Mouse (Mus musculus): Measurements from ENCODE around the gene Uvrag. TPM values are rescaled to one million over a fixed set of nuclear protein-coding genes. Genes with fewer than 3 reads are reported as not detected.

Uvrag gene
- polyA plus RNA-seq, 1 experiment from 2014 or later: 13.1 TPM

DNA sequence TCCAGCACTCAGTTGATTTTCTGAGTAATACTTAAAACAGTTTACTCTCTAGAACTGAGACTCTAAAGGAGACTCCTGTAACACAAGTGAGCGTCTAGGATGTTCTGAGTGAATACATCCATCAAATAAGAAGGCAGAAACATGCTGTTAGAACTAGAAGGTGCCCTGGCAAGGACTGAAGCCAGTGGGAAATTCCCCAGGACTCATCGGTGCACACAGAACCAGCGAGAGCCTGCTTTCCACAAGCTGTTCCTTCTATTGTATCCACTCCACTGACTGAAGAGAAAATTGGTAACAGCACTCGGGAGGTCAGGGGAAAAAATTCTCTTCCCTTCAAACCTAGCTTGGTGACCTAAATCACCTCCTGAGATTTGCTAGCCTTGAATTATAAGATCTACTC is 233.5 kb downstream of the Uvrag start:
- no peak for ATAC-seq (ENCODE audit: low FRiP score)
- H3K36me3 ChIP-seq (ENCODE audit: control insufficient read depth, insufficient read depth, low read length): no peaks in the 10 kb centered on the region
- H3K27me3 ChIP-seq (ENCODE audit: control insufficient read depth, insufficient read depth, low read length): no peaks in the 10 kb centered on the region
- H3K9ac ChIP-seq (ENCODE audit: low read depth, low read length): no peak overlapping the region
- H3K9me3 ChIP-seq (ENCODE audit: control insufficient read depth, low read length): no peaks in the 10 kb centered on the region
- H3K4me2 ChIP-seq (replicated peaks; ENCODE audit: low read depth, low read length): no peak overlapping the region
- H3K4me1 ChIP-seq (replicated peaks; ENCODE audit: control insufficient read depth, insufficient read depth, low read length): no peaks in the 10 kb centered on the region
- no peak for DNase-seq (ENCODE audit: low spot score)
- H3K4me3 ChIP-seq (ENCODE audit: low read depth, low read length): no peak overlapping the region
- WGBS: 88% methylated on average over 4 of the region's 4 CpGs
- no peak overlapping the region for H3K27ac ChIP-seq (ENCODE audit: low read depth, low read length)

DNA sequence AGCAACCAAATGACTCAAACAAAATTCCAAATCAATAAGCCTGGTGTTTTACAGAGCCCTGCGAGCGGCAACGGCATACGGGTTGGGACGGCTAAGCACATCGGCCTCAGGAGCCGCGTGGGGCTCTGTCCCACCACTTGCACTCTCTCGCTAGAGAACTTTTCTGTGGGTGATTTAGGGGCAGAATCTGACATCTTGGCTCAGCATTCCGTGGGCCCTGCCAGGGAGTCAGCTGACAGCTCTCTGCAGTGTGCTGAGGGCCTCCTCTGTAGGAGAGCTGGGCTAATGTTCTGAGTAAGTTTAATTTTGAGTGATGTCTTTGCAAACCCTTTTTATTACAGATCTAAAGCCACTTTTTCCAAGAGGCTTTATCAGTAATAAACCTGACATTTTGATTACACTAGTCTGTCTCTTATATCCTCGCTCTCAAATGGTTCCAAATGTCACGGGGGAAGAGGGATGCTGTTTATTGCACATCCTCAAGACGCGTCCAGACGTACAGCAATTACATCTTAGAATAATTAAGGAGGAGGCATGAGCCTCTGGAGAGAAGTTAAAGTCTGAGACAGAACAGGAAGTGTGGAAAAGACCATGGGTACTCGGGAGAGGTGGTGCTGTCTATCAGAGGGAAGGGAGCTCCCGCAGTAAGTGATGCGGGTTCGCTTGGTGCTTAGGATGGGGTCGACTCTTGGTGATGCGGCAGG is 236.1 kb downstream of the Uvrag start:
- Histone ChIP-seq H3K27ac (ENCODE audit: low read depth, low read length) (no peak overlapping the region), H3K9me3 (ENCODE audit: control insufficient read depth, low read length) (no peaks in the 10 kb centered on the region), H3K4me3 (ENCODE audit: low read depth, low read length) (no peak overlapping the region), H3K4me1 (replicated peaks; ENCODE audit: control insufficient read depth, insufficient read depth, low read length) (no peaks in the 10 kb centered on the region), H3K9ac (ENCODE audit: low read depth, low read length) (no peak overlapping the region), H3K36me3 (ENCODE audit: control insufficient read depth, insufficient read depth, low read length) (no peaks in the 10 kb centered on the region), H3K4me2 (replicated peaks; ENCODE audit: low read depth, low read length) (no peak overlapping the region), H3K27me3 (ENCODE audit: control insufficient read depth, insufficient read depth, low read length) (no peaks in the 10 kb centered on the region)
- WGBS: 83% methylated on average over 21 of the region's 21 CpGs
- DNase-seq (ENCODE audit: low spot score): no peak
- ATAC-seq (ENCODE audit: low FRiP score): no peak

DNA sequence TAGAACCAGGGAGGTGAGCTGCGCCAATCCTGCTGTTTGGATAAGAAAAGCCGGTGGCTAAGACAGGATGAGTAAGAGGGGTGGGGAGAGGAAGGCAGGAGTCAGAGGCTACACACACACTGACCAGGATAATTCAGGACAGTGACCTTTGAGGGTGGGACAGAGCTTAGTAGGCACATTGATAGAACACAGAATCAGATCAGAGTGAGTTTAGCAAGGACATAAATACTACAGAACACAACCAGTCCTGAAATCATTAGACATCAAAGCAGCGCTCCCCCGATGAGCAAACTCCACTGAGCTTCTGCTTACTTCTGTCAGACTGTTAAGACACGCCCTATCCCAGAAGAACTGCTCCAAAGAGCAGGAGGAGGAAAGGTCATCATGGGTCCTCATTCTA is 237.1 kb downstream of the Uvrag start:
- Histone ChIP-seq H3K4me3 (ENCODE audit: low read depth, low read length) (no peak overlapping the region), H3K9ac (ENCODE audit: low read depth, low read length) (no peak overlapping the region), H3K4me1 (replicated peaks; ENCODE audit: control insufficient read depth, insufficient read depth, low read length) (no peaks in the 10 kb centered on the region), H3K36me3 (ENCODE audit: control insufficient read depth, insufficient read depth, low read length) (no peaks in the 10 kb centered on the region), H3K27ac (ENCODE audit: low read depth, low read length) (no peak overlapping the region), H3K4me2 (replicated peaks; ENCODE audit: low read depth, low read length) (no peak overlapping the region), H3K27me3 (ENCODE audit: control insufficient read depth, insufficient read depth, low read length) (no peaks in the 10 kb centered on the region), H3K9me3 (ENCODE audit: control insufficient read depth, low read length) (no peaks in the 10 kb centered on the region)
- WGBS: 55% methylated on average over 5 of the region's 5 CpGs
- DNase-seq (ENCODE audit: low spot score) (no peak), ATAC-seq (ENCODE audit: low FRiP score) (no peak)

DNA sequence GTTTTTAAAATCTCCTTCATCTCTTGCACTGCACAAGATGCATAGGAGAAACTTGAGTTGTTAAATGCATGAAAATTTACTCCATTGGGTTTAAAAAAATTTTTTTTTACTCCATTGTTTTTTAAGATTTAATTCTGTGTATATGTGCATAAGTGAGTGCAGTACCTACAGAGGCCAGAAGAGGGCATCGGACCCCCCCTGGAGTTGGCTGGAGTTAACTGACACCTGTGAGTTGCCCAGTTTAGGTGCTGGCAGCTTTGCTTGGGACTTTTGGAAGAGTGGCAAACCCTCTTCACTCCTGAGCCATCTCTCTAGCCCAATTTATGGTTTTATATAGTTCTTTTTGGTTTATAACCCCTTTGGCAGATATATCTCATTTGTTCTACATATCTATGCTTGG is 239.8 kb downstream of the Uvrag start:
- no peak for ATAC-seq (ENCODE audit: low FRiP score)
- H3K27ac ChIP-seq (ENCODE audit: low read depth, low read length): no peak overlapping the region
- H3K4me2 ChIP-seq (replicated peaks; ENCODE audit: low read depth, low read length): no peak overlapping the region
- H3K4me1 ChIP-seq (replicated peaks; ENCODE audit: control insufficient read depth, insufficient read depth, low read length): no peaks in the 10 kb centered on the region
- H3K36me3 ChIP-seq (ENCODE audit: control insufficient read depth, insufficient read depth, low read length): no peaks in the 10 kb centered on the region
- H3K27me3 ChIP-seq (ENCODE audit: control insufficient read depth, insufficient read depth, low read length): no peaks in the 10 kb centered on the region
- no peak overlapping the region for H3K9ac ChIP-seq (ENCODE audit: low read depth, low read length)
- no peak for DNase-seq (ENCODE audit: low spot score)
- 97% methylated on average over 1 of the region's 1 CpGs for WGBS
- H3K4me3 ChIP-seq (ENCODE audit: low read depth, low read length): no peak overlapping the region
- H3K9me3 ChIP-seq (ENCODE audit: control insufficient read depth, low read length): no peaks in the 10 kb centered on the region

DNA sequence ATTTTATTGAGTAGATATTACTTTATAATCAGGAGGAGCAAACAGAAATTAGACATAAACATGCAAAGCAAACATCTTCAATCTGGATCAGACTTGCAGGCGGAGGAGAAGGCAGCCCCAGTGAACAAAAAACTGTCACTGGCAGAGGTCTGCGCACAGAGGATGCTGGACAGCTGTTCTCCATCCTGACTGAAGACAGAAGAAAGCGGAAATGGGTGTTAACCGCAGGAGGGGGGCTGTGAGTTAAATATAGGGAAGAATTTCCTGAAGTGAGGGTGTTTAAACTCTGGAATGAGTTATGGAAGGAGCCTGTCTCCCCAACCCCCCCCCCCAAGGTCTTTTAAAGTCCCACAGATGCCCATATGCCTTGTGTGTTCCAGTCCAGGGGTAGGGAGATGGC is 241.1 kb downstream of the Uvrag start:
- Histone ChIP-seq H3K4me3 (ENCODE audit: low read depth, low read length) (no peak overlapping the region), H3K4me1 (replicated peaks; ENCODE audit: control insufficient read depth, insufficient read depth, low read length) (no peaks in the 10 kb centered on the region), H3K36me3 (ENCODE audit: control insufficient read depth, insufficient read depth, low read length) (no peaks in the 10 kb centered on the region), H3K27ac (ENCODE audit: low read depth, low read length) (no peak overlapping the region), H3K4me2 (replicated peaks; ENCODE audit: low read depth, low read length) (no peak overlapping the region), H3K9me3 (ENCODE audit: control insufficient read depth, low read length) (no peaks in the 10 kb centered on the region), H3K9ac (ENCODE audit: low read depth, low read length) (no peak overlapping the region), H3K27me3 (ENCODE audit: control insufficient read depth, insufficient read depth, low read length) (no peaks in the 10 kb centered on the region)
- DNase-seq (ENCODE audit: low spot score): no peak
- no peak for ATAC-seq (ENCODE audit: low FRiP score)
- WGBS: 80% methylated on average over 4 of the region's 4 CpGs

DNA sequence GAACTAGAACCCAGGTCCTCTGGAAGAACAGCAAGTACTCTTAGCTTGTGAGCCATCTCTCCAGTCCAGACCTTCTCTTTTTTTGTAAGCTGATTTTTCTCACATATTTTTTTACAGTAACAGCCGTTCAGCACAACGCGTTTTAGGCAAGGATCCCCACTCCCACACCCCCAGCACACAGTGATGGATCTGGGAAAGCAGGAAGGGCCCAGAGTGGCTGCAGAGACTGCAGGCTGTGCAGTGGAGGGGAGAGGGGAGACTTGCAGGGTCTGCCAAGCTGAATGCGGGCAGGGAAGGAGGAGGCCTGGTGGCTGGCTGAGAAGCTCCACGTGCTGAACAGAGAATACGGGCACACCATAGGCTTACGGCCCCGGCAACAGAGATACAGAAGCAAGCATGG is 243.6 kb downstream of the Uvrag start:
- Histone ChIP-seq H3K9ac (ENCODE audit: low read depth, low read length) (no peak overlapping the region), H3K36me3 (ENCODE audit: control insufficient read depth, insufficient read depth, low read length) (no peaks in the 10 kb centered on the region), H3K4me2 (replicated peaks; ENCODE audit: low read depth, low read length) (no peak overlapping the region), H3K4me1 (replicated peaks; ENCODE audit: control insufficient read depth, insufficient read depth, low read length) (no peaks in the 10 kb centered on the region), H3K9me3 (ENCODE audit: control insufficient read depth, low read length) (no peaks in the 10 kb centered on the region), H3K27me3 (ENCODE audit: control insufficient read depth, insufficient read depth, low read length) (no peaks in the 10 kb centered on the region), H3K4me3 (ENCODE audit: low read depth, low read length) (no peak overlapping the region), H3K27ac (ENCODE audit: low read depth, low read length) (no peak overlapping the region)
- DNase-seq (ENCODE audit: low spot score): no peak
- ATAC-seq (ENCODE audit: low FRiP score): no peak
- WGBS: 97% methylated on average over 8 of the region's 8 CpGs

DNA sequence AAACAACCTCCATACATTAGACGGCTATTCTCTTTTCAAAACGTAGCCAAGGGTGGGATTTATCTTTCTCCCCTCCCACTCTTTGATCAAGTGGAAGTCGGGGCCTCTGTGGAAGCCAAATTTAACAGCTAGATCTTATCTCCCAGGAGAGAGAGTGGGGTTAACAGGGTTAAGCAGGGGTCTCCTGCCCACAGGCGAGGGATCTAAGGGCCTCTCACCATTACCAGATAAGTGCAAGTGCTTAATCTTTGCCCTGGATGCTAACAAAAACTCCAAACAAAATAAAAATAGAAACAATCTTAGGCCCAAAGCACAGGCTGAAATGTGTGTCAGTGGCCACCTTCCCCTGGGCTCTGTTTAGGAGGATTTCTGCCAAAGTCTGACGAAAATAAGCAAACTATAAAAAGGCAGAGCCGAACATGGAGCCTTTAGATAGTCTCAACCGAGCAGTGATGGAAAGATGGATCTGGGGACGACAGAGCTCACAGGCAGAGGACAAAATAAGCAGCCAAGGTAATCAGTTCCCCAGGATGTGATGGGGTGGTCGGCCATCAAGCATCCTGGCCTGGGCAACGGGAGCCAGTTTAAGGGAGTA is 245.3 kb downstream of the Uvrag start:
- WGBS: 62% methylated on average over 10 of the region's 10 CpGs
- H3K9me3 ChIP-seq (ENCODE audit: control insufficient read depth, low read length): no peaks in the 10 kb centered on the region
- no peak overlapping the region for H3K4me3 ChIP-seq (ENCODE audit: low read depth, low read length)
- H3K36me3 ChIP-seq (ENCODE audit: control insufficient read depth, insufficient read depth, low read length): no peaks in the 10 kb centered on the region
- H3K4me1 ChIP-seq (replicated peaks; ENCODE audit: control insufficient read depth, insufficient read depth, low read length): no peaks in the 10 kb centered on the region
- no peak for DNase-seq (ENCODE audit: low spot score)
- no peak overlapping the region for H3K27ac ChIP-seq (ENCODE audit: low read depth, low read length)
- ATAC-seq (ENCODE audit: low FRiP score): no peak
- H3K9ac ChIP-seq (ENCODE audit: low read depth, low read length): no peak overlapping the region
- H3K4me2 ChIP-seq (replicated peaks; ENCODE audit: low read depth, low read length): no peak overlapping the region
- no peaks in the 10 kb centered on the region for H3K27me3 ChIP-seq (ENCODE audit: control insufficient read depth, insufficient read depth, low read length)

DNA sequence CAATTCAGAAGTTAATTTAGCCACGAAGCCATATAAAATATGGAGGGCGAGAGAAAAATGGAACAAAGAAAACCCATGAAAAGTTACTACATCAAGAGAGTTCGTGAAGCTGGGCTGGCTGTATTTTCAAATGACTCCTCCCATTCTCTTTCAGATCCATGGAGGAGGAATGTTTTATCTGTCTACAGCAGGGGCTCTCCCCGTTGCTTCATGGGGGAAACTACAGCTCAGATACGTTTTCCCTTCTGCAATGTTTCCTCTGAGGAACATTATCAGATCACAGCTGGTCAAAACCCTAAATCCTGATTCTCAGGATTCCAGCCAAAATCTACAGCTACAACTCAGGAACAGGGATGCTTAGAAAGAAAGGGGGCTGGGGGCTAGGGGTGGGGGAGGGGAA is 246.2 kb downstream of the Uvrag start:
- Histone ChIP-seq H3K9ac (ENCODE audit: low read depth, low read length) (no peak overlapping the region), H3K4me2 (replicated peaks; ENCODE audit: low read depth, low read length) (no peak overlapping the region), H3K4me3 (ENCODE audit: low read depth, low read length) (no peak overlapping the region), H3K4me1 (replicated peaks; ENCODE audit: control insufficient read depth, insufficient read depth, low read length) (peaks cover 2% of the 10 kb centered on the region; the same call in 1 of the 2 replicates), H3K9me3 (ENCODE audit: control insufficient read depth, low read length) (no peaks in the 10 kb centered on the region), H3K36me3 (ENCODE audit: control insufficient read depth, insufficient read depth, low read length) (no peaks in the 10 kb centered on the region), H3K27me3 (ENCODE audit: control insufficient read depth, insufficient read depth, low read length) (no peaks in the 10 kb centered on the region), H3K27ac (ENCODE audit: low read depth, low read length) (no peak overlapping the region)
- DNase-seq (ENCODE audit: low spot score): no peak
- ATAC-seq (ENCODE audit: low FRiP score): no peak
- 51% methylated on average over 5 of the region's 5 CpGs for WGBS

DNA sequence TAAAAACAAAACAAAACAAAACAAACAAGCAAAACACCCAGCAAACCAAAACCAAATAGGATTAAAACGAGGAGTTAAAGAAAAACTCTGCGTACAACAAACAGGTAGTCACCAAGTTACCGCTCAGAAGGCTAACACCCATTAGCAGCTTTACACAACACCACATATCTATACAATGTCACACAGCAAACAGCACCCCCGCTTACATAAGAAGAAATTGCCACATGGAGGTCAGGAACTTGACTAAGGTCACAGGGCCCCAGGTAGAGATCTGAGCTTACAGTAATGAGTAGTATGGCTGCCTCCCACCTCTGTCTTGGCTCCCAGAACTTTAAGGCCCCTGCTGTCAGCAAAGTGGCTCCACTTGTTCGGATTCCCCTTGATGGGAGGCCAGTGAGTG is 246.6 kb downstream of the Uvrag start:
- DNase-seq (ENCODE audit: low spot score) (no peak), ATAC-seq (ENCODE audit: low FRiP score) (no peak)
- no peak overlapping the region for H3K4me2 ChIP-seq (replicated peaks; ENCODE audit: low read depth, low read length)
- H3K9ac ChIP-seq (ENCODE audit: low read depth, low read length): no peak overlapping the region
- peaks cover 7% of the 10 kb centered on the region for H3K4me1 ChIP-seq (replicated peaks; ENCODE audit: control insufficient read depth, insufficient read depth, low read length)
- no peak overlapping the region for H3K27ac ChIP-seq (ENCODE audit: low read depth, low read length)
- 91% methylated on average over 5 of the region's 5 CpGs for WGBS
- no peaks in the 10 kb centered on the region for H3K9me3 ChIP-seq (ENCODE audit: control insufficient read depth, low read length)
- H3K27me3 ChIP-seq (ENCODE audit: control insufficient read depth, insufficient read depth, low read length): no peaks in the 10 kb centered on the region
- H3K4me3 ChIP-seq (ENCODE audit: low read depth, low read length): no peak overlapping the region
- H3K36me3 ChIP-seq (ENCODE audit: control insufficient read depth, insufficient read depth, low read length): no peaks in the 10 kb centered on the region

Data from hindbrain, embryonic 11.5 days (tissue).